Mouse (Mus musculus) adrenal gland, adult (tissue): ENCODE results near the gene Stk40.
A peak's percentile ranks its signal among the peaks of the same experiment; 100 is the strongest.

Source experiments
- DNase-seq, 2 experiments: peaks; one replicate each; pipeline ENCODE4 v3.0.0; 2022 to 2023; ENCODE audit warnings: low spot score in 1 of 2; ENCODE audit not compliant: inconsistent age in 2 of 2

The Stk40 gene

DNA sequence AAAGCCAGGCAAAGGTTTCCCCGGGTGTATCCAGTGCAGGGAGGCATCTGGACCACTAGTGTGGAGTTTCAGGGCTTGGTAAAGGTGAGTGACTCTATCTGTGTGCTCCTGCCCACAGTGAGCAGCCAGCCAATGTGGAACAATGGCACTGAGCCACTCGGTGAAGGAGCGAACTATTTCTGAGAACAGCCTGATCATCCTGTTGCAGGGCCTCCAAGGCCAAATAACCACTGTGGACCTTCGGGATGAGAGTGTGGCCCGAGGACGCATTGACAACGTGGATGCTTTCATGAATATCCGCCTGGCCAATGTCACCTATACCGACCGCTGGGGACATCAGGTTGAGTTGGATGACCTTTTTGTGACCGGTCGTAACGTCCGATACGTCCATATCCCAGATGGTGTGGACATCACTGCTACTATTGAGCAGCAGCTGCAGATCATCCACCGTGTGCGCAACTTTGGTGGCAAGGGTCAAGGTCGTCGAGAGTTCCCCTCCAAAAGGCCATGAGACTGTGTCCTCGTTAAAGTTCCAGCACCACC lies 6.0 kb upstream of the Stk40 start:
- DNase-seq, result peak; percentile 65 to 76

GRCm38 (mm10) chr4:126099365-126099764 lies 4.4 kb upstream of the Stk40 start:
- no peak for DNase-seq

DNA sequence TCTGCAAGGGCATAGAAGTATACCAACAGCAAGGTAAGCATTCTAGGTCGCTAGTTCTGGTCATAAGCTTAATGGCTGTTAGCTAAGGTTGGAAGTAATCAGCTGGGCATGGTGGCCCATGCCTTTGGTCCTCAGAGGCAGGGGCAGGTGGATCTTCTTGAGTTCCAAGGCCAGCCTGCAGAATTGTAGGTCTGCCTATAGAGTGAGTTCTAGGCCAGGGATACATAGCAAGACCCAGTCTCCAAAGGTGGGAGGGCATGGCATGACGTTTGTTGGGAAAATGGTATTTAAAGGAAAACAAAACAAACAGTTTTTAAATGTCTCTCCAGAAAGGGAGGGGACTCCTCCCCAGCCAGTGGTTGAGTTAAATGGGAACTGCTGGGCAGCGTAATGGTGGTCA lies 3.0 kb upstream of the Stk40 start:
- no peak for DNase-seq

DNA sequence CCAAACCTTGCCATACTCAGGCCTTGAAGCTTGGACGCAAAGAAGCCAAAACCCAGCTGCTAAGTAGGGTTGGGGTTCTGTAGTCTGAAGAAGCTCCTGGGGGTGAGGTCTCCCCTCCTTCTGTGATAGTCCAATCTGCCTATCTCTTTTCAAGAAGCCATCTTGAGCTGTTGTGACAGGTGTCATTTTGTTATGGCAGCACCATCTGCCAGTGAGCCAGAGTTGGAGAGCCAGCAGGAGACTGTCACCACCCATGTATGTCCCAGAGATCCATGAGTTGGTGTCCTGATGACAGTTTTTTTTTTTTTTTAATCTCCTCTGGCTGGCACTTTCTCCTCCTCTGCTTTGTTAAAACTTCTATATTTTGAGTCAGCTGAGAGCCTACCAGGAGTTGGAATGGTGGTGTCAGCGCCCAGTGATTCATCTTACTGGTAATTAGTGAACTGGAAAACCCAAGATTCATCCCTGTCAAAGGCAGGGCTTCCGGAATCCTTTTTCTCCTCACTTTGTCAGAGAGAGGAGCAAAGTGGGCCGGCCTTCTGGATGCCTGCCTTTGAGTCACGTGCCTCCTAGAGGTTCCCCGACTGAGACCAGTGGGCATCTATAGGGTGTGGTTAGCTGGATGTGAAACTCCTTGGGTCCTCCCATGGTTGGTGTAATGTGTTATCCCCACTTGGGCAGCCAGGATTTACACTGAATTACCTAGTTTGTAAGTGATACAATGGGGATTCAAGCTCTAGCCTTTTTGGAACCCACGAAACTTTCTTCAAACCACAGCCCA lies 1.5 kb upstream of the Stk40 start:
- DNase-seq, result peak; percentile 51 to 82

GRCm38 (mm10) chr4:126103057-126103581 lies 638 bp upstream of the Stk40 start:
- peak; percentile 97 to 98 for DNase-seq

- peak; percentile 66 to 85 for DNase-seq
These were observed 711 bp downstream of the Stk40 start for GRCm38 (mm10) chr4:126104261-126105075.

DNA sequence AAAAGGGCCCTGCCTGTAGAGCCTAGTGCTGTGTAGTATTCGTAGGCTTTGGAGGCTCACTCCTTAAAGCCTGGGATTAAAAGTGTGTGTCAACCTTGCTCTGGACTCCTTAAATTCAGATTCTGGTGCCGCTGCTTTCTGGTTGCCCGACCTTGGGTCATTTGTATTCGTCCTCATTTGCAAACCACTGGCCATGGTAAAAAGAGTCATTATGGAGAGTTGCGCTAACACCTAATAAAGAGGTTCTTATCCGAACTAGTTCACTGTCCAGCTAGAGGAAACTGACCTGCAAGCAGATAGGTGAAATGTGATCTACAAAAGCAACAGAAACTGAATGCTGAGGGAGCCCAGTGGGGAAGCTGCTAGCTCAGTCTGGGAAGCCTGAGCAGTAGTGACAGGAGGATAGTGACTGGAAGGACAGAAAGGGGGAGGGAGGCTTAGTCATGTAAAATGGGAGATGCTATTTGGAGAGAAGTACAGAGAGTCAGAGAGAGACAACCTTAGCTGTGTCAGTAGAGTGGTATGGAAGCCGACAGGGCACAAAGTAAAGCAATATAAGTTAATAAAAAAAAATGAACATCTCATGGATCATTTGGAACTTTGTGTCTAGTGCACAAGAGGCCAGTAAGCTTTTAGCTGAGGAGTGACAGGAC lies 1.5 kb downstream of the Stk40 start:
- DNase-seq, result peak in 1 of 2 experiments; percentile 70

- no peak for DNase-seq
These were observed 4.4 kb downstream of the Stk40 start for GRCm38 (mm10) chr4:126108061-126108740.

DNA sequence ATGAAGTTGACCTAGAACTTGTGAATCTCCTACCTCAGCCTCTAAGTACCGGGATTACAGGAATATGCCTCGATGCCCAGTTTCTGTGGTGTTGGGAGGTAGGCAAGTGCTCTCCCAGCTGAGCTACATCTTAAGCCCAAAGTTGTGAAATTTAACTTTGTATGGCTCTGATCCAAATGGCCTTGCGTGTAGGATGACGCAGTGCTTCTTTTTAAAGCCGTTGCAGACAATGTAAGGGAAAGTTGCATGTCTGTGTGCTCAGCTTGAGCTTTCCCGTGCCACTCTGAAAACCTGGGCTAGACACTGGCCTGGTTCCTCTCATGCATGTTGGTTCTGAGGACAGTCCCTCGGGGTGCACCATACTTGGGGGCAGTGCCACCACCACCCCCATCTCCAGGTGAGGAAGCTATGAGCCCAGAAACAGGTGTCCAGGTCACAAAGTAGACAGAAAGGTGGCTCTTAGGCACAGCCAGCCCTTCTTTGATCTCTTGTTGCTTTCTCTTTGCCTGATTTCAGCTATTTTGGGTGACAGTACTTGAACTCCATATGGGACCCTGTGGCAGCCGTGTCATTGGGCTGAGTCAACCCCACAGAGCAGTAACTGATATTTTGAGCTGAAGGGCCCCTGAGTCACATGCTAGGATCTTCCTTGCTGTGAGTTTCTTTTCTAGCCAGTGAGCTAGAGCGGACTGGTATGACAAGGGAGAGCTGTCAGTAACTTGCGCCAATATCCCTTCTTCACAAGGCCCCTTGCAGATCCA lies 6.0 kb downstream of the Stk40 start:
- DNase-seq, result peak; percentile 62 to 90

DNA sequence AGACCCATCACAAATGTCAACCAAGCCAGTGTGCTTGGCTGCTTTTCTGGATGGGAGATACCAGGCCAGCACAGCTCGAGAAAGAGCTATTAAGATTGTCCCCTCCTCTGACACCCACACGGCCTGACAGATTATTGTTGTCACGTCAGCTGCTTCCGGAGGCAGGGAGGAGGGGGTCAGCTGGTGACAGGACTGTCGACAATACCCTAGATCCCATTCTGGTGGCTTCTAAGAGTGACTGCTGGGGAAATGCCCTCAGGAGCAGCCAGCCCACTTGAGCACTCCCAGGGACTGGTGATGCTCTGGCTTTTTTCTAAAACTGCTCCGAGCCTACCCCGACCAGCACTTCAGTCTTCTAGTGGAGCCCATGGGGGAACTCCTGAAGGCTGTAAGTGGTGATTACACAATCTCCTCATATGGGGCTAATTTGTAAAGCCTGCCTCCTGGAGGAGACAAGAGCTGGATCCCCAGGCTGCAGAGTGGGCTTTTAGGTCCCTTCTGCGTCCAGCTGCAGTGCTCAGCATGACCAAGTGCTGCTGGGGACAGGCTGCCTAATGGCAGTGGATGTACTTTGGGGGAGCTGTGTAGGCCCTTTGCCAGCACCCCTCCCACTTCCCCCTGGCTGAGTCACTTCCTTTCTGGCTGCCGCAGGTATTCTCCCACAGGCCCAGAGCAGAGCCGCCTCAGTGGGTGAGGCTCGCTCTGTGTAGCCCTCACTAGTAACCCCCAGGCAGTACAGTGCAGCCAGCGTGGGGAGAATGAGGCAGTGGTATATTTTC lies 6.8 kb downstream of the Stk40 start:
- DNase-seq, result peak; percentile 92 to 96

DNA sequence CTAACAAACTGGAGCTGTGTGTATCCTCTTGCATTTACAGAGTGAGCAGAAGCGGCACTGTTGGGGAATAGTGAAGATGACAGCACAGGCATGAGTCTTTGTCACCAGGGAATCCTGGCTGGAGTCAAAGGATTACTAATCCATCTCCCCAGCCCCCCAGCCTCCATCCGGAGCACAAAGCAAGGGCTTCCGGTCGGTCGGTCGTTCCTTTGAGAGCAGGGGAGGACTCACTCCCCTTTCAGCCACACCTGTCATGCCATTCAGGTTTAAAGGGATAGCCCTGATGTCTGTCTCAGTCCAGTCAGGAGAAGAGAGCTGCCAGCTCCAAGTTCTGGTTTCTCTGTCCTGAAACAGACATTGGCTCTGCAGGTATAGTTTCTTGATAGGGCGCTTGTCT lies 7.4 kb downstream of the Stk40 start:
- no peak for DNase-seq

DNA sequence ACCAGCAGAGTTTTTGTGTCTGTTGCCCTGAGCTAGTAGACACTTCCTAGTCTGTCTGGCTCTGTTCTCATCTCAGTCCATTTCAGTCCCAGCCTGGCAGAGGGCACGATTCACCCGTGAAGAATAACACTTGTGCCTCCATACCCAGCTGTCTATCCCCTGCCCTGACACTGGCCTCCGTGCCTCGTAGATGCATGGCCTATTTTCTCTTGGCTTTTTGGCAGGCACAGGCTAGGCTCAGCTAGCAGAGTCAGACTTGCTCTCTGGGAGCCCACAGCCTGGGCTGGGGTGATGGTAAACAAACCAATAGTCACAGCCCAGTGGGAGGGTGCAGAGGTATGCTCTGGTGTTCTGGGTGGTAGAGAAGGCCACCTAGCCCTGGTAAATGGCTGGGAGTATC lies 9.5 kb downstream of the Stk40 start:
- peak in 1 of 2 experiments; percentile 46 for DNase-seq

GRCm38 (mm10) chr4:126113943-126114342 lies 10.2 kb downstream of the Stk40 start:
- DNase-seq, result peak; percentile 69 to 86

- no peak for DNase-seq
These were observed 11.7 kb downstream of the Stk40 start for GRCm38 (mm10) chr4:126115411-126115810.

DNA sequence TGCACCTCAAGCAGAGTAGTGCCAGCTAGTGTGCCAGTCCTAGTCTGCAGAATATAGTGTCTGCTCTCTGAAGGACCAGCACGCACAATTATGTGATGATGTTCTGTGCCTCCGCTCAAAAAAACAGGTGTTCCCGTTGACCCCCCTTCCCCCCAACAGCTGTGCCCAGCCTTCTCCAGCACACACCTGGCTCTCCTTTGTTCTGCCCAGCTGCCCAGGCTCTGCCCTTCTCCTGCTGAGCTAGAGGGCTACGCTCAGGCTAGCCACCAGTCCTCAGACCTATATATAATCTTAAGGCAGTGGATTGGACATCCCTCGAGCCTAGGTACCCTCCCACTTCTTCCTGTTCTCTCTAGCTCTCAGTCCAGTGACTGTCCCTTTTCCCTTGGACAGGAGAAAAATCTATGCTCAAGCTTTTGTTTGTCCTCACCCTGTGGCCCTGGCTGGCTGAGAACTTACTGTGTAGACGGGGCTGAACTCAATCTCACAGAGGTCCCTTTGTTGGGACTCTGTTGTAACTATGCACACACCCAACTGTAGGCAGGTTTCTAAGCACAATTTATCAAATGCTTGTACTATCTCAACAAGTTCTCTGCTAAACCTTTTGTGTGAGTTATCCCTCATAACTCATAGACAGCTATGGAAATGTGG lies 12.2 kb downstream of the Stk40 start:
- no peak for DNase-seq

DNA sequence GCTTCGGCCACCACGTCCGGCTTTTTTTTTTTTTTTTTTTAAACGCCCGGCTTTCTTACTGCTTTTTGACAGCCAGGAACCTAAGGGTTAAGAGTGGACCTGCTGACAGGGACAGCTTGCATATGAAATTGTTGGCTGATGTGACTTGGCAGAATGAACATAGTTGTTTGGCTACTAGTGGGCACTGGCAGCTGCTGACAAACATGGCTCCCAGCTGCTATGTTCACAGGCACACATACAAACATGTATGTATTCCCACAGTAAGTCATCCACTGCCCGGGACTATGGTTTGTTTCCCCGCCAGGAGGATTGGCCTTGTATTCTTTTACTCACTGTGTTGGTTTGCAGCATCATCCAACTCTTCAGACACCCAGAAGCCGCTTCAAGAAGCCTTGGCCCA lies 13.4 kb downstream of the Stk40 start:
- DNase-seq, result peak in 1 of 2 experiments; percentile 44

DNA sequence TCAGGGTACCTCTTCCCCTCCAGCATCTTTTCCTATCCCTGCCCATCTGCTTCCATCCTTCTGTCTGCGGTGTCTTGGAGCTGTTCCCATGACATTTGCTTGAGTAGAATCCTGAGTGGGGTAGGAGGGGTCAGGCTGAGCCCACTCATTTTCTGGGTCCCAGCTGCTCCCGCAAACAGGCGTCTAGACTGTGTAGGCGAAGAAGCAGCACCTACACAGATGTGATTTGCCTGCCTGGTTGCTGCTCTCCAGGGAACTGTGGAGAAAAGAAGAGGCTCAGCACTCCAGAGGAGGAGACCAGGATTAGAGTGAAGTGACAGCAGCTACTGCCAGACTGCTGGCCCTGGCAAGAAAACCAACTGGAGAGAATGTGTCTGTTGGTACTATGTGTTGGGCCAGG lies 14.9 kb downstream of the Stk40 start:
- no peak for DNase-seq

DNA sequence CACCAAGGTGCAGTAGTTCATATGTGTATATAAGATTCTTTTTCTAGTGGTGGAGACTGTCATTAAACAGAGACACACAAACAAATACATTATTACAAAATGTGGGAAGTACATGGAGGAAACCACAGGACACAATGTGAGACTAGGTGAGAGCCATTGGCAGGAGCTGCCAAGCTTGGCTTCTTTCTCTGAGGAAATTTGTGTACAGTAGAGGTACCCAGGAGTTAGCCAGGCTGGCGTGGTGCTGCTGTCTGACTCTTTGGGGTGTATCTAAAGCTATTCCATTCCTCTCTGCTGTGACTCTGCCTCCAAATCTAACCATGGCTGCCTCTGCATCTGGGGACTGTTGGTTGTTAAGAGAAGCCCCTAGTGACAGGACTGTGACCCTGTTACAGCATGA lies 15.3 kb downstream of the Stk40 start:
- DNase-seq, result no peak

- DNase-seq, result no peak
These were observed 16.3 kb downstream of the Stk40 start for GRCm38 (mm10) chr4:126120052-126120451.
